Mouse (Mus musculus): Measurements from ENCODE around the gene A730061H03Rik.
A peak's percentile ranks its signal among the peaks of the same experiment; 100 is the strongest.

The A730061H03Rik gene

DNA sequence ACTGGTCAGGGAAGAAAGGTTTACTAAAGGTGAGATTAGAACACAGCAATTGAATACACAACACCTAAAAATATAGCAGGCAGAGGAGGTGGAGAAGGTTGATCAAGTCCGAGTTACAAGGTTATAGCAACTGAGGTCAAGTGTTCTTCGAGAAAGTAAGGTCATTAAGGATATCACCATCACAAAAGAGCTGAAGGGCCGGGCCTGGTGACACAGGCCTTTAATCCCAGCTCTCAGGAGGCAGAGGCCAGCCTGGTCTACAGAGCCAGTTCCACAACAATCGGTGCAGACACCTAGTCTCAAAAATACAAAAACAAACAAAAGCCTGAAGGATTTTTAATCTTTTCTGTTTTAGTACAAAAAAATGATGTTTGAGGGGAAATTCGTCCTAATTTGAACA, 8.9 kb downstream of the A730061H03Rik start:
- DNase-seq (ENCODE audit: low spot score), result no peak

DNA sequence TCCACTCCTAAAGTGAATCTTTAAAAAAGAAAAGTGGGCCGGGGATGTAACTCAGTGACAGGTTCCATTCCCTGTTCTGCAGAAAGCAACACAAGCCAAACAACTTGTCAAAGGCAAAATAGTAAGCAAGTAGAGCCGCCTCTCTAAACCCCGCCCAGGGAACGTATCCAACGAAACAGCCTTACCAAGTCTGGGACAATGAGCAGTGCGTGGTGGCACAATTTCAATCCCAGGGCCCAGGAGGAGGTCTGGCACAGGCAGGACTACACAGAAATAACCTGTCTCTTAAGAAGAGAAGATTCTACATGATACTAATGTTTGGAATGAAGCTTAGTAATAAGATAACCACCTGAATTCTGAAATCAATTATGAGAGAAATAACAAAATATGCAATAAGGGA, 10.0 kb downstream of the A730061H03Rik start:
- DNase-seq (ENCODE audit: low spot score), result no peak

DNA sequence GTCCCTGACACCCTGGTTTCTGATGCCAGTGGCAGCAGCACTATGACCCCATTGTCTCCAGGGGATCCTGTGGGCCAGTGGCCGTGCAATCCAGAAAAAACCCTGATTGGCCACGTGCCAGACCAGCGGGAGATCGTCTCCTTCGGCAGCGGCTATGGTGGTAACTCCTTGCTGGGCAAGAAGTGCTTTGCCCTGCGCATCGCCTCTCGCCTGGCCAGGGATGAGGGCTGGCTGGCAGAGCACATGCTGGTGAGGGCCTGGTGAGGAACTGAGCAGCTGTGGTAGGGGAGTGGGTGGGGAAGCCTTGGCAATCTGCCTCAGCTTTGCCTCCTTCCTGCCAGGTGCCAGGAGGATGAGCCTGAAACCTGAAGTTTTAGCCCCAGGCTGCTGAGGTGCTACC, 15.9 kb downstream of the A730061H03Rik start:
- DNase-seq (ENCODE audit: low spot score), result no peak

DNA sequence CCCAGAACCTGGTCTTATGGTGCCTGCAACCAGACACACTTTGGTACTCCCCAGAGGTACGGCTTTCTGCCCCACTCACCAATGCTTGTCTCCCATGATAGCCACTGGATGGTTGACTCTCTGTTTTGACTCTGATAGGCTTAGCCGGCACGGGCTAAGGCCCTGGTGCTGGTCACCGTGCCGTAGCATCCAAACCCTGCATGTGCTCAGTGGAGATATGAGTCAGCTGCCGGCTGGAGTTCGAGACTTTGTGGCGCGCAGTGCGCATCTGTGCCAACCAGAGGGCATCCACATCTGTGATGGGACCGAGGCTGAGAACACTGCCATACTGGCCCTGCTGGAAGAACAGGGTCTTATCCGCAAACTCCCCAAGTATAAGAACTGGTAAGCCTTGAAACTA, 17.9 kb downstream of the A730061H03Rik start:
- no peak for DNase-seq (ENCODE audit: low spot score)

DNA sequence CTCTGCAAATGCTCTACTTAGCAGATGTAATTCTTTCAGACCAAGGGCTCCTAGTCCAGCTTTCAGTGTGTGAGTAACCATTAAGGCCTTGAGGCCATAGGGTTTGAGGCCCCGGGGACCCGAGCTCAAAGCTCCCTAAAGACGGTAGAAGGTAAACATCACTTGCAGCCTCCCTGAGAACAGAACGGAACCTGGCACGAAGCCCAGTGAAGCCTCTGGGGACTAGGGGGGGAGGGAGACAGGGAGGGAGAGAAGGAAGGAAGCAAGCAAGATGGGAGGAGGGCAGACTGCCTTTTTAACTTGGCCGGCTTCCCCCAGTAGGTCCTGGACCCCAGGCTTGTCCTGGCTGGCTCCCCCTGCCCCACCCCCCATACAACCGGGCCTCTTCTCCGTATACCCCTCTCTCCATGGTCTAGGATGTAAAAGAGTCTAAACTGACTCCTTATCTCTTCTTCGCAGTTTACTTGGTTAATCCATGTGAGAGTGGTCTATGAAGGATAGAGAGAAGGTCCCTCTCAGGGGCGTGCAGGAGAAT, 19.4 kb downstream of the A730061H03Rik start:
- peak; percentile 57 for DNase-seq (ENCODE audit: low spot score)

DNA sequence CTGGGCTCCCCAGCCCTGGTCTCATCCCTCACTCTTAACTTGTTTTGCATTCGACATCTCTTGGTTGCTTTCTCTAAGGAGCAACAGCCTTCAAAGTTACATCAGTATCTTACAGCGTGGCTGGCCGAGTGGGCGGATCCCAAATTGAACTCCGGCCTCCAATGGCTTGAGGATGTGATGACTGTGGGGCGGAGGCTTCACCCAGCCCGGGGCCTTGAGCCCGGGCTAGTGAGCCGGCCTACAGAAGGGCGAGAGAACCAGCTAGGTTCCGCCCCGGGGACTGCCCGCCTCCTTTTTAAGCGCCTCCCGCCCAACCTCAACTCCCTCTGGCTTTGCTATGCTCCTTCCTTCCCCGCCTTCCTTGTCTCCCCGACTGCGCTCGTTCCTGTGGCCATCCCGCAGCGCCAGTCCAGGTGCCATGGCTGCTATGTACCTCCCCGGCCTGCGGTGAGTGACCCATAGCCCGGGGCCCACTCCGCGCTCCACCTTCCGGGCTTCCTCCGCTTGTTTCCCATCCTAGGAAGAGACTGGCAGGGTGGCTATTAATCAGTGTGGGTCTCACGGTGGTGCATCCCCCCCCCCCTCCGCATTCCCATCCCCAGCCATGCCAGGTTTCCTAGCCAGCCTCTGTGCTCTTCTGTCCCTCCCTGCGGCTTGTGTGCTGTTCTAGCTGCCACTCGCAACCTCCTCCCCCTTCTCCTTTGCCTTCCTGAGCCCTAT, 20.0 kb downstream of the A730061H03Rik start, which contains the start of gene Pck2:
TSS of gene Pck2 (plus strand) at position 200 of the 720 bp plus-strand sequence.
- peak; percentile 85 for DNase-seq (ENCODE audit: low spot score)

DNA sequence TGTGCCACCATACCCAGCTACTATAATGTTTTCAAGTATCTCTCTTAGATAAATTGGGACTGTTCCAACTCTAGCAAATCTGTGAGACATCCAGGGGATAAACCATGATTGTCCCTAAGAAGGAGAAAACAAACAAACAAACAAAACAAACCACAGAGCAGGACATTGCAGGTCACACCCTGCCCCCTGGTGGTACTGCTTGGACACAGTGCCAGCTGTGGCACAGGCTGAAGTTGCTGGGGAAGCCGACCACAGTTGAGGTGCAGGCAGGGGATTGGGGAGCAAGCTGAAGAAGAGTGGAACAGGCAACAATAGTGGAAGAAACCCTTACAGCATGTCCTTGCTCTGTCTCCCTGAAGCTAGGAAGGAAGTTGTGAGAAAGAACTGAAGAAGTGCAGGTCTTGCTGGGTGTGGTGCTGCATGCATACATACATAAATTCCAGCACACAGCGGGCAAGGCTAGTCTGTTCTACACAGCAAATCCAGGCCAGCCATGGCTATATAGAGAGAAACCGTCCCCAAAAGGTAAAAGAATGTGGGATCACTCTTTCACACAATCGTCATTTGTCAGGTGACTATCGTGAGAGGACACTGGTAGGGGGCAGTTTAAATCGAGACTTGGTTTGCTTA, 24.0 kb downstream of the A730061H03Rik start:
- no peak for DNase-seq (ENCODE audit: low spot score)

DNA sequence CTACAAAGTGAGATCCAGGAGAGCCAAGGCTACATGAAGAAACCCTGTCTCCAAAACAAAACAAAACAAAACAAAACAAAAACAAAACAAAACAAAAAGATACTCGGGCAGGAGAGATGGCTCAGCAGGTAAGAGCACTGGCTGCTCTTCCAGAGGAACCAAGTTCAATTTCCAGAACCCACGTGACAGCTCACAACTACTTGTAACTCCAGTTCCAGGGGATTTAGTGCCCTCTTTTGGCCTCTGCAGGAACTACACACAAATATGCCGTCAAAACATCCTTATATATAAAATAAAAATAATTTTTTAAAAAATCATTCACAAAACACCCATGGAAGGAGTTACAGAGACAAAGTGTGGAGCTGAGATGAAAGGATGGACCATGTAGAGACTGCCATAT, 32.3 kb downstream of the A730061H03Rik start:
- DNase-seq (ENCODE audit: low spot score), result peak; percentile 7

DNA sequence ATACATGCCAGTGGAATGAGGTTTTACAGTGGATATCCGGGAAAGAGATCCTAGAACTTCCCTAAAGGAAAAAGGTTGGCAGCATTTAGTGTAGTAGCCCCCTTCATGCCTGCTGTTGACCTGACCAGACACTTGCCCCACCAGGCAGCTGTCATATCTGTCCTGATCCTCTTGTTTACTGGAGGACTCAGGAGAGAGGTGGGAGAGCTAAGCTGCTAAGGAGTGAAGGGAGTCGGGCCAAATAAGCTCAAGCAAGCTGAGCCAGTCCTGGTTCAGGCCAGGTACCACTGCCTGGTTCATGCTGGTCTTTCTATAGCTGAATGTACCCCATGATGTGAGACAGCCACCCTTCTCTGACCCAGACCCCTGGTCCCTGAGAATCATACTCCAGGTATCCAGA, 33.5 kb downstream of the A730061H03Rik start:
- DNase-seq (ENCODE audit: low spot score), result no peak

DNA sequence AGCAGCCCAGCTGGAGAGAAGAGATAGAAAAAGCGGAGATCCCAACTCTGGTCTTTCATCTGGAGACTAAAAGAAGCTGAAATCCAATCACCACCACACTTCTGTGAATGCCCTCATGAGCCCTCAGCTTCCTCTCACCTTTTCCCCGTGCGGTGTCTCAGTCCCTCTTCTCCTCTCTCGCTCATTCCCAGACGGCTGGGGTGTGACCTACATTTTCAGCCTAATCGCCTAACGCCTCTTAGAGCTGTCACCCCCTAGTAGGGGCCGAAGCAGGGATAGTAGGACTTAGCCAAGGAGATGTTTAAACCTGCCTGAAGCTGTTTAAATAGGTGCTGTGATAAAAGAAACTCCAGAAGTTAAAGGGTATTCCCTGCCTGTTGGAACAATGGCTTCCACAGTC, 35.4 kb downstream of the A730061H03Rik start, which contains the start of gene Nrl:
TSS of gene Nrl (minus strand) at position 197 of the 400 bp plus-strand sequence.
- no peak for DNase-seq (ENCODE audit: low spot score)

DNA sequence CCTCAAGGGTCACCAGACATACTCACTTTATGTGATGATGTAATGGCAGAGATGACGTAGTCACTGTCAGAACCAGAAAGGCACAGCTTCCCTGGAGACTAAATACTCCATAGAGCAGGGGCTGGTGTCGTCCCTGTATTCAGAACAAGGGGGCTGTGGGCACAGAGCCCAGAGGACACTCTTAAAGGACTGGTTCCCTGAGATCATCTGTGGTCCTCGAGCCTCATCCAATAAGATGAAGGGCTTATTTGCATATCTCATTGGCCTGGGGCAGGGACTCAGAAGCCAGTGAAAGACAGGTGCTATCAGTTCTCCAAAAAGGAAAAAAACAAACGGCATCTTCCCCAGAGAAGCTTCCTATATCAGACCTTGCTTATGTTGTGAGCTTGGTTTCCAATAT, 36.1 kb downstream of the A730061H03Rik start:
- no peak for DNase-seq (ENCODE audit: low spot score)

DNA sequence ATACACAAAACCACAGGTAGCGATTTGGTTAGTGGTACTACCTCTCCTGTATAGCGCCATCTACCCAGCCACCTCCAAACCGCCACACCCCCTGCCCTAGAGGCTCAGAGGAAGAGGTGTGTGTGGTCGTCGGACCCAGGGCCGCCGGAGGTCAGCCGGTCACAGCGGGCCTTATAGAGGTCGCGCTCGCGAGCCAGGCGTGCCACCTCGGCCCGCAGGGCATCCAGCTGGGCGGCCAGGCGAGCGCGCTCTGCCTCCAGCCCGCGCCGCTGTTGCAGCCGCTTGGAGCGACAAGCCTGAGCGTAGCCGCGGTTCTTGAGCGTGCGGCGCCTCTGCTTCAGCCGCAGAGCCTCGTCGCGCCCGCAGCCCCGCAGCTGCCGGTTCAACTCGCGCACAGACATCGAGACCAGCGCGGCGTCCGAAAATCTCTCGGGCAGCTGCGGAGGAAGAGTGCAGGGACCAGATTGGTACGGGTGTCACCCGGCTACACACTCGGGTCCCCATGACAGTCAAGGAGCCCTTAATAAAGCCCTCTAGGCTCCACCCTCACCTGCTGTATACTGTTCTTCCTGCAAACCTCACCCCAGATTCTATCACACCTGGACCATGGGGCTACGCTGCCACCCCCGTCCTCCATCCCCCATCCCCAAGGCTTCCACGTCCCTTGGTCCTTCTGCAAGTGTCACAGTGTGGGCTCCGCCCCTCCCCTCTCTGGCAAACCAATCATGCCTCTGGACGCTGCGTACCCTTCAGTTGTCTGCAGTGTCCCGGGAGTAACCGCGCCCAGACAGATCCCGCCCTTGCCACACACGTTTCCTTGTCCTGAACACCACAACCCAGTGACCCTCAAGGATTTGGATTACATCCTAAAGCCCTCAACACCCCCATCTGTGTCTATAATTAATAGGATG, 39.5 kb downstream of the A730061H03Rik start:
- peak; percentile 17 for DNase-seq (ENCODE audit: low spot score)

DNA sequence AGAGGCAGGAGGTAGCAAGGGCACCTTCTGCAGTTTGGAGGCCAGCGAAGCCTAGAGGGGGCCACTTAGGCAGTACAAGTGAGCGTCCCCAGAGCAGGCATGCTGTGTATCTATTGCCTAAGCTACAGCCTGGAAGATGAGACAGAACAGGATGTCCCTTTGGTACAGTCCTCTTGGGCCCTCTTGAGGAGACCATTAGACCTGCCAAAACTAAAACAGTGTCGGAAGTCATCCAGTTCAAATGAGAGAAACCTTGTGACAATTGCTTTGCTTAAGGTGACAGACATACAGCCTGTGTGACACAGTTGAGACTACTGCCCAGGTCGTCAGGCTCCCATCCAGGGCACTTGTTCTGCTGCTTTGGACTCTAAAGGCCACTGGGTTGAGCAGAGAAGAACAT, 40.6 kb downstream of the A730061H03Rik start:
- DNase-seq (ENCODE audit: low spot score), result no peak

DNA sequence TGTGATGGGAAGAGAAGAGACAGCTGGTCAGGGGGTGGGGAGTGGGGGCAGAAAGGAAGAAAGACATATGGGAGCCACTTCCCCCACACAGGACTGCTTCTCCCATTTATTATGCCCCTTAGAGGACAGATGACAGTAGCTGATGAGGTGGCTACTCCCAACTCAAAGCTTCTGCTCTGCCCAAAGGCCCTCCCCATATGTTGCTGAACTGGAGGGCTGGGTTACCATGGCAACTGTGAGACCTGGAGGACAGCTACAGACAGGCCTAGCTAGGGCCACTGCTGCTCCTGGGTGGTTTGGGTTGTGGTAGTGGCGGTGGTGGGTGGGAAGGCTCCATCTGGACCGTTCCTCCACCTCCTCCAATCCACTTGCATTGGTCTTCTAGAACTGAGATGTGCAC, 41.3 kb downstream of the A730061H03Rik start:
- no peak for DNase-seq (ENCODE audit: low spot score)

DNA sequence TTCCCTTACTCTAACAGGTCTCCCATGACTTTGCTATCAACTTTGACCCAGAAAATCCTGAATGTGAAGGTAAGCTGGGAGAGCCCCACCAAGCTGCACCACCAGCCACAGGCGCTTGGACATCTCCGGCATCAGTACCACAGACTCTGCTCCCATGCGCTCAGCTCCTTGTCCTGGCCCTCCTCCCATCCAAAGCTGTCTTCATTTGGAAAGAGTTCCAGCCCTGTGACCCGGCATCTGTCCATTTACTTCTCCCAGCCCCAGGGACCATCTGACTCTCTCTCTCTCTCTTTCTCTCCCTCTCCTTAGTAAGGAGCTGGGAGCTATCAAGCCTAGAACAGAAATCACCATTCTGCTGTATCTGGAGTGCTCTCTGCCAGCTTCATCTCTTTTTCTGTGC, 44.4 kb downstream of the A730061H03Rik start:
- no peak for DNase-seq (ENCODE audit: low spot score)

DNA sequence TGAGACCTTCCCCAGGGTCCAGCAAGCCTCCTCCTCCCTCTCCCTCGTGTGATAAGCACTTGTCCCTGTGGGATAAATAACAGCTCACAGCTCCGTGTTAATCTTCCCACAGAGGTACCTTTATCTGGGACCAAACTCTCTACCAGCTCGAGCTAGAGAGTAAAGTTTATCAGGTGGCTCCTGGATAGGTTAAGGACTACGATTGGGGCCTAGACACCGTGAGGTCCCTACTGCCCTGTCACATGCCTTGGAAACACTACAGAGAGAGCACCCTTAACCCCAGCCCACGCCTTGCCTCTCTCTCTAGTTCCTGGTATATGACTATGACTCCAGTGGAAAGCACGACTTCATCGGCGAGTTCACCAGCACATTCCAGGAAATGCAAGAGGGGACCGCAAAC, 46.3 kb downstream of the A730061H03Rik start:
- no peak for DNase-seq (ENCODE audit: low spot score)

DNA sequence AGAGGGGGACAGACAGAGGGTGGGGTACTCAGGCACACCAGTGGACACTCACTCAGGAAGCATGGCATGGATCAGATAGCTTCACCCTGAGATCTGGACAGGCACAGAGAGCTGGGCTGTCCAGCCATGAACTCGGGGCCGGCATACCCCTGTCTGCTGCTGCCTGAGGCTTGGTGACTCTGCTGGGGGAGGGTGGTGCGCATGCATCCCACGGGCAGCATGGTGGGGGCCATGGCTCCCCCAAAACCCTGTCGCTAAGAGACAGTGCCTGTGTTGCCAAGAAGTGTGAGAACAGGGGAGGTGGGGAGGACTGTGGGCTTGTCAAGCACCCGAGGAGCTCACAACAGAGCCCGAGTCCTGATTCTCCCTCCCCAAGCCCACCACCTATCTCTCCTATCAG, 49.2 kb downstream of the A730061H03Rik start:
- DNase-seq (ENCODE audit: low spot score), result no peak

DNA sequence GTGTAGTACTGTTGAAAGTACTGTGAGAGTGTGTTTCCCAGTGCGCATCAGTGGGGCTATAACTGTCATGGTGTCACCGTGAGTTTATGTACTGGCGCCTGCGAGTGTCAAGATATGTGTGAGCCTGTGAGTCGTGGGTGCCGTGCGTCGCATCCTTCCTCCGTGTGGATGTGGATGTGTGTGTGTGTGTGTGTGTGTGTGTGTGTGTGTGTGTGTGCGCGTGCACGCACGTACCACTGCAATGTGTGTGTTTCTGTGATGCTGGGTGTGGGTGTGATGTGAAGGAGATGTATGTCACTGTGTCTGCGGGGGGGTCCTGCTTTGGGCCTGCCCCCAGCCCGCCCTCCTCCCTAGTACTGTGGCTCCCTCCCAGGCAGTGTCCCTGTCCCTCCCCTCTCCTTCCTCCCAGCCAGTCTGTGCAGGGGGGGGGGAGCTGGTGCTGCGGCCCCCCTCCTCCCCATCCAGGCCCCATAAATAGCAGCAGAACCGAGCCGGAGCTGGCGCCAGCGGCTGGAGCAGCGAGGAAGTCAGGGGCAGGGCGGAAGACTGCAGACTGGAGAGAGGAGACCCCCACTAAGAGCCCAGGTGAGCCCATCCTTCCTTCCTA, 50.0 kb downstream of the A730061H03Rik start, which contains the start of gene Cpne6:
TSS of gene Cpne6 (plus strand) at position 321 of the 607 bp plus-strand sequence.
- DNase-seq (ENCODE audit: low spot score), result no peak

All from yolk sac, embryonic 10.5 days (tissue).